Mouse (Mus musculus): ENCODE results near the gene Trp73. TPM values are rescaled to one million over a fixed set of nuclear protein-coding genes. Genes with fewer than 3 reads are reported as not detected.

Trp73 gene
- polyA plus RNA-seq, 1 experiment, result not detected

- WGBS, result 85% methylated on average over 7 of the region's 7 CpGs
- H3K27ac ChIP-seq (ENCODE audit: insufficient read depth, low read depth, low read length), result no peak overlapping the region
- peaks cover 8% of the 10 kb centered on the region for H3K4me1 ChIP-seq (ENCODE audit: control insufficient read depth, insufficient read depth, low read length)
- H3K4me3 ChIP-seq (ENCODE audit: insufficient read depth, low read depth, low read length), result no peak overlapping the region
- TF ChIP-seq POLR2A (IDR thresholded peaks at IDR 0.05; ENCODE audit: insufficient read depth, low read depth, low read length) (no peak), CTCF (IDR thresholded peaks at IDR 0.05; ENCODE audit: insufficient read depth, low read depth, low read length) (no peak)
Measured at GRCm38 (mm10) chr4:154156050-154156449, 16.0 kb upstream of the Trp73 start.

GRCm38 (mm10) chr4:154154104-154154503 lies 14.1 kb upstream of the Trp73 start:
- peaks cover 3% of the 10 kb centered on the region for H3K4me1 ChIP-seq (ENCODE audit: control insufficient read depth, insufficient read depth, low read length)
- no peak overlapping the region for H3K4me3 ChIP-seq (ENCODE audit: insufficient read depth, low read depth, low read length)
- 72% methylated on average over 11 of the region's 11 CpGs for WGBS
- TF ChIP-seq POLR2A (IDR thresholded peaks at IDR 0.05; ENCODE audit: insufficient read depth, low read depth, low read length), result no peak
- no peak for TF ChIP-seq CTCF (IDR thresholded peaks at IDR 0.05; ENCODE audit: insufficient read depth, low read depth, low read length)
- no peak overlapping the region for H3K27ac ChIP-seq (ENCODE audit: insufficient read depth, low read depth, low read length)

GRCm38 (mm10) chr4:154146342-154146741 lies 6.3 kb upstream of the Trp73 start:
- 78% methylated on average over 10 of the region's 10 CpGs for WGBS
- Histone ChIP-seq H3K27ac (ENCODE audit: insufficient read depth, low read depth, low read length) (no peak overlapping the region), H3K4me3 (ENCODE audit: insufficient read depth, low read depth, low read length) (no peak overlapping the region), H3K4me1 (ENCODE audit: control insufficient read depth, insufficient read depth, low read length) (peaks cover 6% of the 10 kb centered on the region)
- no peak for TF ChIP-seq POLR2A (IDR thresholded peaks at IDR 0.05; ENCODE audit: insufficient read depth, low read depth, low read length)
- no peak for TF ChIP-seq CTCF (IDR thresholded peaks at IDR 0.05; ENCODE audit: insufficient read depth, low read depth, low read length)

- WGBS, result 86% methylated on average over 3 of the region's 3 CpGs
Measured at GRCm38 (mm10) chr4:154144712-154145111, 4.7 kb upstream of the Trp73 start.

GRCm38 (mm10) chr4:154142211-154143040 lies 2.4 kb upstream of the Trp73 start, which contains the start of gene Wrap73:
Wrap73 (plus strand) TSS chr4:154142372.
- Histone ChIP-seq H3K27ac (ENCODE audit: insufficient read depth, low read depth, low read length) (peak within 1 kb of the TSS; percentile 83), H3K4me3 (ENCODE audit: insufficient read depth, low read depth, low read length) (peak within 1 kb of the TSS; percentile 98), H3K4me1 (ENCODE audit: control insufficient read depth, insufficient read depth, low read length) (peaks cover 23% of the 10 kb centered on the region)
- TF ChIP-seq POLR2A (IDR thresholded peaks at IDR 0.05; ENCODE audit: insufficient read depth, low read depth, low read length), result peak; percentile 62
- no peak for TF ChIP-seq CTCF (IDR thresholded peaks at IDR 0.05; ENCODE audit: insufficient read depth, low read depth, low read length)
- WGBS, result under 1% methylated on average over 49 of the region's 49 CpGs

More at GRCm38 (mm10) chr4:154144712-154145111, 4.7 kb upstream of the Trp73 start:
- Histone ChIP-seq H3K4me1 (ENCODE audit: control insufficient read depth, insufficient read depth, low read length) (peaks cover 20% of the 10 kb centered on the region), H3K27ac (ENCODE audit: insufficient read depth, low read depth, low read length) (no peak overlapping the region), H3K4me3 (ENCODE audit: insufficient read depth, low read depth, low read length) (no peak overlapping the region)
- no peak for TF ChIP-seq POLR2A (IDR thresholded peaks at IDR 0.05; ENCODE audit: insufficient read depth, low read depth, low read length)
- no peak for TF ChIP-seq CTCF (IDR thresholded peaks at IDR 0.05; ENCODE audit: insufficient read depth, low read depth, low read length)

- WGBS, result 2% methylated on average over 42 of the region's 42 CpGs
- TF ChIP-seq CTCF (IDR thresholded peaks at IDR 0.05; ENCODE audit: insufficient read depth, low read depth, low read length) (no peak), POLR2A (IDR thresholded peaks at IDR 0.05; ENCODE audit: insufficient read depth, low read depth, low read length) (no peak)
- Histone ChIP-seq H3K4me1 (ENCODE audit: control insufficient read depth, insufficient read depth, low read length) (peaks cover 23% of the 10 kb centered on the region), H3K27ac (ENCODE audit: insufficient read depth, low read depth, low read length) (no peak overlapping the region), H3K4me3 (ENCODE audit: insufficient read depth, low read depth, low read length) (no peak overlapping the region)
Measured at GRCm38 (mm10) chr4:154141009-154141867, 1.2 kb upstream of the Trp73 start.

GRCm38 (mm10) chr4:154140213-154141008 lies 403 bp upstream of the Trp73 start:
- peaks cover 23% of the 10 kb centered on the region for H3K4me1 ChIP-seq (ENCODE audit: control insufficient read depth, insufficient read depth, low read length)
- no peak overlapping the region for H3K27ac ChIP-seq (ENCODE audit: insufficient read depth, low read depth, low read length)
- TF ChIP-seq CTCF (IDR thresholded peaks at IDR 0.05; ENCODE audit: insufficient read depth, low read depth, low read length) (no peak), POLR2A (IDR thresholded peaks at IDR 0.05; ENCODE audit: insufficient read depth, low read depth, low read length) (no peak)
- H3K4me3 ChIP-seq (ENCODE audit: insufficient read depth, low read depth, low read length), result peak overlapping the region; percentile 28
- 2% methylated on average over 46 of the region's 46 CpGs for WGBS

GRCm38 (mm10) chr4:154139671-154140181 lies 282 bp downstream of the Trp73 start:
- H3K4me1 ChIP-seq (ENCODE audit: control insufficient read depth, insufficient read depth, low read length), result peaks cover 23% of the 10 kb centered on the region
- peak overlapping the region; percentile 28 for H3K4me3 ChIP-seq (ENCODE audit: insufficient read depth, low read depth, low read length)
- WGBS, result under 1% methylated on average over 57 of the region's 59 CpGs
- no peak overlapping the region for H3K27ac ChIP-seq (ENCODE audit: insufficient read depth, low read depth, low read length)
- TF ChIP-seq CTCF (IDR thresholded peaks at IDR 0.05; ENCODE audit: insufficient read depth, low read depth, low read length) (no peak), POLR2A (IDR thresholded peaks at IDR 0.05; ENCODE audit: insufficient read depth, low read depth, low read length) (no peak)

Measured in olfactory bulb, adult 2 months (tissue).